Mouse (Mus musculus) frontal cortex, postnatal 10 days (tissue): Measurements from ENCODE around the gene Akap7.

Experiments
- DNase-seq, 2 experiments: peaks; one replicate each; pipeline ENCODE4 v3.0.0; 2022; ENCODE audit warnings: low spot score in 2 of 2, mixed read lengths in 1 of 2

The Akap7 gene

DNA sequence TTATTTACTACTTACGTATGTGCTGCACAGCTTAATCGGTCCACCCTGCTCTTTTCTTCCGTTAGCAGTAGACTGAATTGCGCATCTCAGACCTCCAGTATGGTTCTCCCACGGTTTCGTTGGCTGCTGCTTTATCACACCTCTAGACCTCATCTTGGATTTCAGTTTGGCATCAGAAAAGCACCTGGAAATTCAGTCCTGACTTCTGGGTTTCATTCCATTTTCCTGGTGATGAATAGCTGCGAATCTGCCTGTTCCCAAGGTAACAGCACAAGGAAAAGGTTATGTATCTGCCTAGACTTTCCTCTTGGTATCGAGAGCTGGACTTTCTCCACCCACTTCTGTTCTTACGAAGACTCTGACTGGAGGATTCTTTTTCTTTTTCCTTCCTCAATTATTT is at the start of gene Akap7:
Akap7 (minus strand) TSS at position 101 of the 400 bp plus-strand sequence.
- DNase-seq, result no peak

DNA sequence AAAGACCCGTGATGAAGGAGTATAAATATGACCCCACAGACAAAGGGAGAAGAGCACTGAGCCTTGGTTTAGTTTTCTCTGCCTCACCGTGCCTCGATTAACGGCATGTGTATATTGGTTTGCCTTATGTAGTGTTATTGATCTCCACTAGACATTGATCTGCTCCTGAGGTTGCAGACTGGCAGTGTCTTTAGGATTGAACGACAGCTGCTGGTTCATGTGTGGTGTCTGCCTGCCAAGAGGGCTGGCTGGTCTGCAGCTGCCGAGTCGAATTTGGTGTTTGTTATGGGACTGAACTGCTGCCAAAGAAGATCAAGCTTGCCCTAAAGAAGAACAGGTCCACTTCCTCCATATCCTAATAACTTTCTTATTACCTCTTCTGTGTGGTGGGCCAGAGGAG is 46.7 kb upstream of the Akap7 start:
- no peak for DNase-seq

GRCm38 (mm10) chr10:25353941-25354340 is 46.3 kb upstream of the Akap7 start:
- no peak for DNase-seq

- no peak for DNase-seq
These were observed 35.1 kb upstream of the Akap7 start for GRCm38 (mm10) chr10:25342801-25343200.

DNA sequence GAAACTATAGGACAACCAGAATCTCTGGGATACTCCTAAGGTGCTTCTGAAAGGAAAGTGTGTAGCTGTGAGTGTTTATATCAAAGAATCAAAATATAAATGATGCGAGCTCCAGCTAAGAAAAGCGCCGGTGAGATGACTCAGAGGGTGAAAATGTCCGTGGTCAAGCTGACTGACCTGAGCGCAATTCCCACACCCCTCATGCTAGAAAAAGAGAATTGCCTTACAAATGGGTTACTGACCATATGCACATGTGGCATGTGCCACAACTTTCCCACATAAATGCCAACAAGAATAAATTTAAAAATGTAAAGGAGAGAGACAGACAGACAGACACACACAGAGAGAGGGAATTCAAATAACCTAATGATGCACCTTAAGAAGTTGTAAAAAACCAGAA is 33.0 kb upstream of the Akap7 start:
- DNase-seq, result no peak

DNA sequence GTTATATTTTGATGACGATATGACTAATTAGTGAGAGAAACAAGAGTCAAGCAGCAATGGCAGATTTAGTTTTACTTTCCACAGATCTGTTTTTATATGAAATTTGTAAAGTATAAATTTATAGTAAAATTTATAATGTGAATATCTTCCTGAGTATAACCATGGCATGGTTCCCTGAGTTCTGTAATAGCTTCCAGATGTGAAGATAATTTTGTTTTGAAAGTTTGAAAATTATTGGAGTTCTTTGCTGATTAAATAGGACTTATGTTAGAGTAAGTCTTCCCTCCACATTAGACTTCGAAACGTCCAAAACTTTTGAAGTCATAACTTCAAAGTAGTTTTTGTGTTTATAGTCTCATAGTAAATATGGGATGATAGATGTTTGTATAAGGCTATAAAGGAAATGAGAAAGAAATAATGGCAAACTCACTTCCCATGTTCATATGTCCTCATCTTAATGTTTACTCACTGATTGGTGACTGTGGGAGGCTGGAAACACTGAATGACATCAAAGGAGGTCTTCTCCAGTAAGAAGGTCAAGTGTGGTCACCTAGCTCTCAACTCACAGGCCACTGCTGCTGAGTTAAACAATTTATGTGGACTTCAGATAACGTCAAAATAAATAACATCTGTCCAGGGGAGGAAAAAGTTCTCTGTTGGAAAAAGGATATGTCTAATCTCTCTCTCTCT is 25.9 kb upstream of the Akap7 start:
- DNase-seq, result no peak

DNA sequence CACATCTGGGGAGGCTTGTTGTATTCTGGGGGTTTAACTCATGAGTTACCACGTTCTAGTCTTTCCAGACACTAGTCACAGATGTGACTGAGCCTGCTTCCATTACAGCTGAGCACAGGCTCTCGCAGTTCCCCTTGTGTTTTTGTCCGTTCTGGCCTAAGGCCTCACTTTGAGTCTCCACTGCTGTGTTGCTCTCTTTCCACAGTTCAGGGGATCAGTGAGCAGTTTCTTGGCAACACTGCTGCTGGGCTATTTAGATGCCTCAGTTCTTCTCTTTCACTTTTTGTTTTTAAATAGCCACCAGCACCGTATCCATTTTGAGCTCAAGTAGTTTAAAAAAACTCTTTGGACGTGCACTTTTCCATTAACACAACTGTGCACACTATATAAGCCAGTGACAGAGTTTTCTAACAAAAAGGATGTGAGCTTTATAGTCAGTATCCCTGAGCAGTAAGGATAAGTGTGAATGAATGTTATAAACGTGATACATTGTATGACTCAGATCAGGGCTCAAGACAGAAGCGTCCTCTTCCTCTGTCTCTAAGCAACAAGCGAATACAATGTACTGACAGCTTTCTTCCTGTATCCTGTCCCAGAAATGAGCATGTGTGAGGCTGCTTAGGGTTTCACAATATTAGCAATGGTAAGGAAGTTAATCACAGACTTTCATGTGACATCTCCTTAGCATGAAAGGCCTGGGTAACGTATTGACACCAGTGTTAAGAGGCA is 23.8 kb upstream of the Akap7 start:
- DNase-seq, result no peak

DNA sequence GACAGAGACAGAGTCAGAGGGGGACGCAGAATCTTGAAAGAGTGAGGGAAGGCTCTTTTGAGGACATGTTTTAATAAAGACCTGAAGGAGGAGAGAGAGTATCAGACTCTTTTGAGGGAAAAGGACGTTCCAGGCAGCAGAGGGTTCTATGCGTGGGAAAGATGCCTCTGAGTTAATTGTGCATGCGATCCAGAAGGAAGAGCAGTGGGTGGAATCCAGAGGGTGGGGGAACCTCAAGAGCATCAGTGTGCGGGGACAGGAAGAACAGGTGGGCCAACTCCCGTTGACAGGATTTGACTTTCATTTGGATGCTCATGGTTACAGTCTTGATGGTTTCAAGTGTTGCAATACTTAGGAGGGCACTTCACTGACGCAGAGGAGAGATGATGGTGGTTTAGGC is 22.4 kb upstream of the Akap7 start:
- DNase-seq, result no peak

GRCm38 (mm10) chr10:25327511-25327910 is 19.8 kb upstream of the Akap7 start:
- no peak for DNase-seq

DNA sequence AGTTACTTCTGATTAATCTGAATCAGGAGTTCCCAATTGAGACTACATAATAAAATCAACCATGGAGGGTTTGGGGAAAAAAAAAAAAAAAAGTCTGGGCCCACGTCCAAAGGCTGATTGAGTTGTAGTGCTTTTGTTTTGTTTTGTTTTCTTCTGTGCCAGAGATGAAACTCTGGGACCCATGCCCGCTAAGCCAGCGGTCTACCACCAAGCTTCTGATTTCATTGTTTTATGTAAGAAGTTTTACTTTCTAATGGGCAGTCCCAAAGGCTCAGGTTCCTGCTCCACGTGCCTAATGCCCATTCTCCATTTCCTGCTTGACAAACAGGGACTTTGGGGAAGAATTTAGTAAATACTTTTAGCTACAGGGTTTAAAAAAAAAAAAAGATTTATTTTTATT is 18.0 kb upstream of the Akap7 start:
- no peak for DNase-seq

- no peak for DNase-seq
These were observed 13.5 kb upstream of the Akap7 start for GRCm38 (mm10) chr10:25321198-25321597.

DNA sequence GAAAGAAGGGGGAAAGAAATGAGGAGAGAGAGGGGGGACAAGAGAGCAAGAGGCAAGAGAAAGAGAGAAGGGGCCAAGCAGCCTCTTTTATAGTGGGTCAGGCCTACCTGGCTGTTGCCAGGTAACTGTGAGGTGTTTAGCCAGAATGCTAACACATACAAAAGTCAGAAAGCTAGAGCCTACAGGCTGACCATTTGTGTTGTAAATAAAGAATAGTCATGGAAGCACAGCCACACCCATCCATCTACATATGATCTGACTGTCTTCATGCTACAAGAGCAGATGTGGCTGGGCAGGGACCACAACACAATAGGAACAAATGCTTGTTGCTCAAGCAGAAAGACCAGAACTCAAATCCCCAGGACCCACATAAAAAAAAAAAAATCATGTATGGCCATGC is 11.9 kb upstream of the Akap7 start:
- DNase-seq, result no peak

GRCm38 (mm10) chr10:25318405-25318804 is 10.7 kb upstream of the Akap7 start:
- DNase-seq, result no peak

DNA sequence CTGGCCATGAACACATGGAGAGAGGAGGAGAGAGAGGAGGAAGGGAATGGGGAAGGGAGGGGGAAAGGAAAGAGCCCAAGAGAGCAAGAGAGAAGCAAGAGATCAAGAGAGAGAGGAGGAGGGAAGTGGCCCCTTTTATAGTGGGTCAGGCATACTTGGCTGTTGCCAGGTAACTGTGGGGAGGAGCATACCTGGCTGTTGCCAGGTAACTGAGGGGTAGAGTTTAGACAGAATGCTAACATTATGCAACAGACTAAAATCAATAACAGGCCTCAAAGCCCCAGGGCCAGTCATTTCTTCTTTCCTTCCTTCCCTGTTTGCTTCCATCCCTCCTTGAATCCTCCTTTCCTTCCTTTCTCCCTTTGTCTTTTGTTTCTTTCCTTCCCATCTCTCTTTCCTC is 10.0 kb upstream of the Akap7 start:
- DNase-seq, result no peak

GRCm38 (mm10) chr10:25313856-25314584 is 6.3 kb upstream of the Akap7 start:
- DNase-seq, result no peak

GRCm38 (mm10) chr10:25311554-25312212 is 4.0 kb upstream of the Akap7 start:
- DNase-seq, result no peak

- DNase-seq, result no peak
These were observed 3.1 kb upstream of the Akap7 start for GRCm38 (mm10) chr10:25310736-25311135.

DNA sequence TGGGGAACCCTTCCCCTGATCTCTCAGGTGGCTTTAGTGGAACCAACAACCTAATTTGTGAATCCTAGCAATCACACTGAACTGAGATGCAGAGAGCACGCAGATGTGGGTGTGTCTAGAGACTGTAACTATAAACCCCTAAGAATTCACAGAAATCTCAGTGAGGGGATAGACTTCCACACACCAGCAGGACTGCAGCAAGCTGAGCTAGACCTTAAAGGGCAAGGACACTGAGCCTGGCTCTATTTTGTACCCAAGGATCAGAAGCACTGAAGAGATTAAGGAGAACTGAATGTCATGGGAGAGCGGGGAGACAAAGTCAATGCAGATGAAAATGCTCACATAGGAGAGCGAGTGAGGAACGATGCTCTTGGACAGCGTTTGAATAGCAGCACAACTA is 2.3 kb upstream of the Akap7 start:
- DNase-seq, result no peak

DNA sequence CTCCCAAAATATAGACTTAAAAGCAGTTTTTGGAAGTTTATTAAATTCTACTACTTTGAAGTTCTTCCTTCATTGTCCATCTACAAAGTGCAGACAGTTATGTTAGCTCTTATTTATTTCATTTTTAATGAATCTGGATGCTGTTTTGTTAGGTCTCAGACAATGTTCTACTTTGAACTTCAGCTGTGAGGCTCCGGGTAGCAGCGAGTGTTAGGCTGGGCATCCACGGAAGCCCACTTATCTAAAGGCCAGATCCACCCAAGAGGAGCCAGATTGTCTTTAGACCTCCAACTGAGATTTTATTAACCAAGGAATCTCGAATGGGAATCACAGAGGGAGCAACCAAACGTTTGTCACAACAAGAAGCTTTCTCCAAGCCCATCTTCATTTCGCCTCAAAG is 2.5 kb downstream of the Akap7 start:
- no peak for DNase-seq

- no peak for DNase-seq
These were observed 3.1 kb downstream of the Akap7 start for GRCm38 (mm10) chr10:25304608-25305007.

- DNase-seq, result no peak
These were observed 8.6 kb downstream of the Akap7 start for GRCm38 (mm10) chr10:25299031-25299529.

DNA sequence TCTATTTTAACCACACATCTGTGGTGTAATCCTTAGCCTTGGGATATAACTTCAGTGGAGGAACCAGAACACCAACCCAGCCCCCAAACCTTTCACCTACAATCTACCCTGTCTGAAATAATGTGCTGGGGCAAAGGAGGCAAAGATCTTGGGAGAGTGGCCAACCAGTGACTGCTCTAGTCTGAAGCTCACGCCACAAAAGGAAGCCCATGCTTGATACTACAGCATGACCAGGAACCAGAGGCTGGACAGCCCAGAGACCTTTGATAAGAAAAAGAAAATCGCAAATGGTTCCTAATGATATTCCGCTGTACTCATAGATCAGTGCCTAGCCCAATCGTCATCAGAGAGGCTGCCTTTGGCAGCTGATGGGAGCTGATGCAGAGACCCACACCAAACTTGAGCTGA is 9.4 kb downstream of the Akap7 start:
- DNase-seq, result no peak
